Mouse (Mus musculus): ENCODE data around the gene Tctex1d1.

DNA sequence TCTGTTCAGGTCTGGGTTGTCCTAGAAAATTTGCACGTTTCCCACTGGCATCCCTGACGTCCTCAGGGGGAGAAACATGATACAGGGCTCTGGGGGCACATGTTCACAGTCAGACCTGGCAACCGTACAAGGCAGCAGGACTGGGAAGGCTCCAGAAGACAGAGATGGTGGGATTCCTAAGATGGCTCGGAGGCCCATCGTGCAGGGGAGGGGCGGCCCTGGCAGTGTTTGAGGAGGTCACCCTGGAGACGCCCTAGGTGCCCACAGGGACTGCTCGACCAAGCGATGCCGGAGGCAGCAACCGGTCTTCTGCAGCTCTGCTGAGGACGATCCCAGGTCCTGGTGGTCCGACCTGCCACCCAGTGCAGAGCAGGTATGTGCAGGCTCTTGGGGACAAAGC lies at the start of gene Tctex1d1:
- TF ChIP-seq CTCF (IDR thresholded peaks at IDR 0.05; ENCODE audit: control insufficient read depth, insufficient read depth, low read length) (no peak), POLR2A (IDR thresholded peaks at IDR 0.05; ENCODE audit: borderline replicate concordance, control insufficient read depth, low read depth, low read length) (no peak)
